Mouse (Mus musculus): ENCODE data around the gene Ppy.

Ppy gene

DNA sequence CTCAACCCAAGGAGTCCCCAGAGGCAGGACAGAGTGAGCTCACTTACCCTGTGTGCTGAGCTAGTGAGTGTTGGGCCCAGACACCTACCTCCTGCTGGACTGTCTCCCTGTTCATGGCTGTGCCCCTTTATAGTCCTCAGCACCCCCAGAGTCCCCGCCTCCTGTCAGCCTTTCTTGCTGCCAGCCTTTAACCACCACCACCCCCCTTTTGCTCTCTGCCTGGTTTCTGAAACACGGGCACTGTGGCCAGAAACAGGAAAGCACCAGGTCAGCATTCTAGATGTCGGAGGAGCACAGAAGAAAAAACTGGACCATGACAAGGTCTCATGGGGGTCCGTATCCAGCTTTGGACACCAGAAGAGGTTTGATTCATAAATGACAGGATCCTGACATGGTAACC, at the start of gene Ppy:
Gene Ppy (minus strand): TSS at position 101 of the 400 bp plus-strand sequence.
- DNase-seq (ENCODE audit: extremely low read depth, insufficient read length, low spot score), result no peak

GRCm38 (mm10) chr11:102147213-102147989, 46.3 kb upstream of the Ppy start:
- DNase-seq (ENCODE audit: extremely low read depth, insufficient read length, low spot score), result no peak

GRCm38 (mm10) chr11:102146531-102146930, 45.4 kb upstream of the Ppy start:
- no peak for DNase-seq (ENCODE audit: extremely low read depth, insufficient read length, low spot score)

DNA sequence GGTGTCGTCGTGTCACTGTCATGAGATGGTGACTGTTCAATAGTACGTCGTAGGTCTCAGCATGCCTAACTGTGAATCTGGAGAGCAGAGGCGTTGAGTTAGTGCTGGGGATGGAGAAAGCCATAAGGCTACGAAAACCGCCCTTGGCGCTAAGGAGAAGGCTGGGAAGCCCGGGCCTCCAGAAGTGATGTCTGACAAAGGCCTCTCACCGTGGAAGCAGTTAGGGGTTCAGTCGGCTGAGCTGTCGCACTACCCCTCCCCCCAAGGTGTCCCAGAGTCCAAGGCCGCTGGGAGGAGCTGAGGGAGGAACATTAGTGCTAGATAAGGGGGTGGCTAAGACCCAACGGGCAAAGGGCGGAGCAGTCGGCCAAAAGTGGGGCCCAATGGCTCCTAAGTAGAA, 44.9 kb upstream of the Ppy start:
- DNase-seq (ENCODE audit: extremely low read depth, insufficient read length, low spot score), result no peak

DNA sequence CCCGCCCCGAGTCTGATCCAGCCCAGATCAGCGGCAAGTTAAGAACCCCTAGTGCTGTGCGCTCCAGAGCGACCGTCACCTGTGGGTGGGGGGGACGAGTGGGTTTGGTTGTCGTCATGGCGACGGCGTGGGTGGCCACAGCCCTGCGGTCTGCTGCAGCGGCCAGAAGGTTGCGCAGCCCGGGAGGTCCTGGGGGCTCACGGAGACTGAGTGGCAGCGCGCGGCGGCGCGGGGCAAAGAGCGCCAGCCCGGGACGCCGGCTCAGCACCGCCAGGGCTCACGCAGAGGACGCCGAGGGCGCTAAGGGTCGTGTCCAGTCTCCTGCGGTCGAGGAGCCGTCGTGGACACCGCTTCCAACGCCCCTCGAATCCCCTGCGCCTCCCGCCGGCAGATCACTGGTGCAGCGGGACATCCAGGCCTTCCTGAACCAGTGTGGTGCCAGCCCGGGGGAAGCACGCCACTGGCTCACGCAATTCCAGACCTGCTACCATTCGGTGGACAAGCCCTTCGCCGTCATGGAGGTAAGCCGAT, 44.4 kb upstream of the Ppy start, which contains the start of gene Nags:
Gene Nags (plus strand): TSS at position 43 of the 531 bp plus-strand sequence.
- DNase-seq (ENCODE audit: extremely low read depth, insufficient read length, low spot score), result no peak

- no peak for DNase-seq (ENCODE audit: extremely low read depth, insufficient read length, low spot score)
Measured at GRCm38 (mm10) chr11:102144957-102145470, 43.9 kb upstream of the Ppy start.

GRCm38 (mm10) chr11:102142355-102142754, 41.2 kb upstream of the Ppy start:
- DNase-seq (ENCODE audit: extremely low read depth, insufficient read length, low spot score), result no peak

GRCm38 (mm10) chr11:102140508-102140907, 39.4 kb upstream of the Ppy start:
- DNase-seq (ENCODE audit: extremely low read depth, insufficient read length, low spot score), result no peak

GRCm38 (mm10) chr11:102138447-102138740, 37.3 kb upstream of the Ppy start:
- peak; percentile 61 for DNase-seq (ENCODE audit: extremely low read depth, insufficient read length, low spot score)

GRCm38 (mm10) chr11:102137625-102138446, 36.7 kb upstream of the Ppy start:
- no peak for DNase-seq (ENCODE audit: extremely low read depth, insufficient read length, low spot score)

- no peak for DNase-seq (ENCODE audit: extremely low read depth, insufficient read length, low spot score)
Measured at GRCm38 (mm10) chr11:102134516-102134915, 33.4 kb upstream of the Ppy start.

DNA sequence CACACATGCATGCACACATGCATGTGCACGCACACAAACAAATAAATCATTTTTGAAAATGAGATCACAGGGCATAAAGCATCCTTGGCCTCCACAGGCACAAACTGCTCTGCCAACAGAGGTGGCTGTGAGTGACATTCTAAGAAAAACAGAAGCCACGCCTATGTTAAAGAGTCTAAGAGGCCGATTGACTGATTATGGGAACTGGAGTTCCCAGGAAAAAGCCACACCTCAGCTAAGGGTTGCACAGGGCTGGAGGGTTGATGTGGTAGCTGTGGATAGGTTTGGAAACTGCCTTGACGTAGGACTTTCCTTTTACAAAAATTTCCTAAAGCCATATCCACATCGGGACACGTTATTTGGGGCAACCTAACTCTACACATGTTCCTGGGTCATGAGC, 16.3 kb upstream of the Ppy start:
- DNase-seq (ENCODE audit: extremely low read depth, insufficient read length, low spot score), result no peak

DNA sequence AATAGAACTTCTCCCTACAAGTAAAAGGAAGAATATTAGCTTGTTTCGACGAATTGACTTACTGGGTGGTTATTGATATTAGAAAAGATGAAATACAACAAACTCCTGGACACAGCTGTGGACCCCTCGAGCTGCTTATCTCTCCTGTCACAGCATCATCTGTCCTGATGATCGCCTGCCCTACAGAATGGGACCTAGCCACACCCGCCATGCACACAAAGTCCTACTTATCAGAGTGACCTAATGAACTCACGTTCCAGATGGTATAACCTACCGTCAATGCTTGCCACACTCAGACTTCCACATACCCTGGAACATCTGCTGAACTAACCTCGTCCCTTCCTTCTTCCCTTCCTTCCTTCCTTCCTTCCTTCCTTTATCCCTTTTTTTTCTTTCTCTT, 15.1 kb upstream of the Ppy start:
- no peak for DNase-seq (ENCODE audit: extremely low read depth, insufficient read length, low spot score)

DNA sequence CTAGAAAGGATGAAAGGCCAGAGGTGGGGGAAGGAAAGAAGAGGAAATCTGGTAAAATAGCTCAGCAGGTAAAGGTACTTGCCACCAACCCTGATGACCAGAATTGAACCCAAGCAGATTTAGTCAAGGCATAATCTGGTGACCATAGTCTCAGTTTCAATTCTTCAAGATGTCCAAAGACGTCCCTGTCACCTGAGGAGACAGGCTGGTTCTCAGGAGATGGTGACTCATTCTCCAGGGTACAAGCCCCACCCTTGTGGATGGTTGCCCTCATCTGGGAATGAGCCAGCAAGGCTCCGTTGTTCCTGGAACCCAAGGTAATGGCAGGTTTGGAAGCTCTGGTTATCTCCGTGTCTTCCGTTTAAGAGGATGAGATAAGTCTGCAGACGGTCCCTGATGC, 10.5 kb upstream of the Ppy start:
- DNase-seq (ENCODE audit: extremely low read depth, insufficient read length, low spot score), result no peak

GRCm38 (mm10) chr11:102107732-102108131, 6.6 kb upstream of the Ppy start, which contains the start of gene Pyy:
Gene Pyy (minus strand): TSS chr11:102107832.
- DNase-seq (ENCODE audit: extremely low read depth, insufficient read length, low spot score), result no peak

DNA sequence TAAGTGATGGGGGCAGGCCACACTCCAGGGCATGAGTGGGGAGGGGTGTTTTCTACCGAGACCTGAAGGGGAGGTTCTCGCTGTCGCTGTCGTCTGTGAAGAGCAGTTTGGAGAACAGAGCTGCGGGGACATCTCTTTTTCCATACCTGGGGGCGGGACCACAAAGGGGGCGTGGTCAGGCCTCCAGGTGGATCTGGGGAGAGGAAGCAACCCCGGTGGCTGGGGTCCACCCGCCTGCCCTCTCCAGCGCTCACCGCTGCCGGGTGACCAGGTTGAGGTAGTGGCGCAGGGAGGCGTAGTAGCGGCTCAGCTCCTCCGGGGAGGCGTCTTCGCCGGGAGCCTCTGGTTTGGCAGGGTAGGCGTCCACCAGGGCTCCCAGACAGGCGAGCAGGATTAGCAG, 5.8 kb upstream of the Ppy start:
- no peak for DNase-seq (ENCODE audit: extremely low read depth, insufficient read length, low spot score)

GRCm38 (mm10) chr11:102102485-102103258, 1.6 kb upstream of the Ppy start:
- peak; percentile 35 for DNase-seq (ENCODE audit: extremely low read depth, insufficient read length, low spot score)

DNA sequence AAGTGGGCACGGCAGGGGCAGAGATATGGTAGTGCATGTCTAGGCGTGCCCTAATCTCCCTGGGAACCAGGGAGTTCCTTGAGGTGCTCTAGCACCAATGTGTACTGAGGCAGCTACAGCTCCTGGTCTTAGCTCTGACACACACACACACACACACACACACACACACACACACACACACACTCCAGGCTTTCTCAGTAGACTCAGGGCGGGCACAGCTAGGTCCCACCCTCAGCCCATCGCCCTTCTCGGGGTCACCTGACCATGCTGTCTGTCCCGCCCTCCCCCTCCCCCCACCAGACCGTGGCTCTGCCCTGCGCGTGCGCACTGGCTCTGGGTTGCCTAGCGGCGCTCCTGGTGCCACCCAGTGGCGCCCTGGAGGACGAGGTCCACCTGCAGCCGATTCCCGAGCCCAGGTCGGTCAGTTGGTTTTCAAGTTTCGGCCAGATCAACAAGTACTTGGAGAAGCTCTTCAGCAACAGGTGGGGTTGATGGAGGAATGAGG, 4.2 kb downstream of the Ppy start:
- DNase-seq (ENCODE audit: extremely low read depth, insufficient read length, low spot score), result peak; percentile 60

- no peak for DNase-seq (ENCODE audit: extremely low read depth, insufficient read length, low spot score)
Measured at GRCm38 (mm10) chr11:102096446-102096845, 4.7 kb downstream of the Ppy start.

DNA sequence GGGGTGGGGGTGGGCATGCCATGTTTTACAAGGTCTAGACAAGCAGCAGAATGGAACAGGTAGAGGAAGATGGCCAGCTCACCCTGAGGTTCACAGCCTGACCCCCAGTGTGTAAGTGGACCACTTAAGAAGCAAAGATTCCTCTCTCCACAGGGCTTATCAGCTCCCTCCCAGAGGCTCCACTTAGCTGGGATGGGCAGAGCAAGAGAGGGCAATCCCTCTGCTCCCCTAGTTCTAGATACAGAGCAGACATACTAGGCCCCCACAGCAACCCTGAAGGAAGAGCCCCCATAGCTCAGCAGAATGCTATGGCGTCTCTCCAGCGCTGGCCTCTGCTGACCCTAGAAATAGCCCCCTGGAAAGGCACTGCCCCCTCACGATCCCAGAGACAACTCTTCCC, 5.4 kb downstream of the Ppy start:
- no peak for DNase-seq (ENCODE audit: extremely low read depth, insufficient read length, low spot score)
